In genomic region chr8:61228678-61229077, GRCm38 (mm10) we compare ENCODE assay signal across 10 mouse cellular contexts. TPM values are rescaled to one million over a fixed set of nuclear protein-coding genes. Genes with fewer than 3 reads are reported as not detected.
DNase-seq lines count a peak whose midpoint lies in the region; ATAC-seq and TF ChIP-seq lines count a peak whose summit lies in the region.
"Had no signal": no experiment of that assay in that cellular context is flagged by ENCODE, and none has a peak within 500 bp of the region (broad histone marks: within the 10 kb centered on the region; RNA-seq: fewer than 3 reads in every experiment).

No protein-coding gene starts in this region.

- 0 out of 2 replicates have a peak, but pooled peaks cover 10% of the 10 kb centered on the region for H3K27me3 ChIP-seq in heart, embryonic 16.5 days (ENCODE audit: control insufficient read depth, insufficient read depth, low read length)
- no peaks in the 10 kb centered on the region; the same call in 1 of the 2 replicates for H3K27me3 ChIP-seq in heart, embryonic 11.5 days (ENCODE audit: control insufficient read depth, insufficient read depth, low read length)
- no peaks in the 10 kb centered on the region for H3K27me3 ChIP-seq in forebrain, embryonic 16.5 days (replicated peaks; ENCODE audit: control insufficient read depth, insufficient read depth, low read length)

- H3K36me3 ChIP-seq in heart, embryonic 16.5 days (ENCODE audit: control insufficient read depth, insufficient read depth): no peaks in the 10 kb centered on the region
- H3K36me3 ChIP-seq in heart, embryonic 11.5 days (ENCODE audit: control insufficient read depth, insufficient read depth, low read length): no peaks in the 10 kb centered on the region
- no peaks in the 10 kb centered on the region for H3K36me3 ChIP-seq in forebrain, embryonic 16.5 days (ENCODE audit: control insufficient read depth, insufficient read depth)
- H3K36me3 ChIP-seq: liver, embryonic 15.5 days had no signal

- peak overlapping the region; percentile 33 for H3K4me2 ChIP-seq in heart, embryonic 16.5 days (ENCODE audit: low read depth, low read length)
- H3K4me2 ChIP-seq in heart, embryonic 11.5 days: no peak overlapping the region
- H3K4me2 ChIP-seq in forebrain, embryonic 16.5 days (ENCODE audit: low read length): peak overlapping the region; percentile 54
- H3K4me2 ChIP-seq: liver, embryonic 15.5 days had no signal

- no peak for ATAC-seq in heart, embryonic 16.5 days (replicated peaks; ENCODE audit: extremely low read depth, insufficient read depth, low FRiP score)
- ATAC-seq in heart, embryonic 11.5 days (replicated peaks; ENCODE audit: insufficient number of reproducible peaks, low FRiP score, low TSS enrichment): no peak
- ATAC-seq in forebrain, embryonic 16.5 days: no peak
- no peak for ATAC-seq in erythroblast, adult 5-6 weeks (replicated peaks; ENCODE audit: low FRiP score, poor library complexity, severe bottlenecking)

- WGBS in heart, embryonic 16.5 days: 59% methylated on average over 8 of the region's 8 CpGs
- WGBS in heart, embryonic 11.5 days (ENCODE audit: insufficient replicate concordance): 66% methylated on average over 8 of the region's 8 CpGs
- 72% methylated on average over 8 of the region's 8 CpGs for WGBS in forebrain, embryonic 16.5 days

- DNase-seq in lung, postnatal 36 days: peak; percentile 28
- no peak for DNase-seq in frontal cortex, adult 2 months (ENCODE audit: extremely low spot score in 1 of 2, low spot score in 1 of 2)
- DNase-seq in right cerebral cortex, adult 18-20 months: no peak
- DNase-seq: cerebellum, adult 9-10 months had no signal

- H3K4me3 ChIP-seq in heart, embryonic 16.5 days (ENCODE audit: low read length): no peak overlapping the region
- no peak overlapping the region for H3K4me3 ChIP-seq in heart, embryonic 11.5 days (ENCODE audit: low read depth, low read length)
- H3K4me3 ChIP-seq in bone marrow macrophage, adult 2 months (ENCODE audit: insufficient read depth, low read length): no peak overlapping the region
- H3K4me3 ChIP-seq in forebrain, embryonic 16.5 days (replicated peaks; ENCODE audit: low read length): peak overlapping the region; percentile 5; the same call in 1 of the 2 replicates
- H3K4me3 ChIP-seq: liver, embryonic 15.5 days had no signal

- H3K9me3 ChIP-seq in heart, embryonic 16.5 days (replicated peaks; ENCODE audit: control insufficient read depth, low read length): no peaks in the 10 kb centered on the region
- no peaks in the 10 kb centered on the region for H3K9me3 ChIP-seq in heart, embryonic 11.5 days (replicated peaks; ENCODE audit: control insufficient read depth, low read length)
- no peaks in the 10 kb centered on the region for H3K9me3 ChIP-seq in forebrain, embryonic 16.5 days (ENCODE audit: control insufficient read depth, low read length)
- H3K9me3 ChIP-seq: liver, embryonic 15.5 days had no signal

- H3K4me1 ChIP-seq in heart, embryonic 16.5 days (ENCODE audit: control insufficient read depth, insufficient read depth, low read length): 0 out of 2 replicates have a peak, but pooled peaks cover 7% of the 10 kb centered on the region
- H3K4me1 ChIP-seq in heart, embryonic 11.5 days (ENCODE audit: control insufficient read depth, insufficient read depth, low read length): peaks cover 18% of the 10 kb centered on the region
- peaks cover 21% of the 10 kb centered on the region for H3K4me1 ChIP-seq in bone marrow macrophage, adult 2 months (ENCODE audit: control insufficient read depth, insufficient read depth, low read length)
- peaks cover 47% of the 10 kb centered on the region for H3K4me1 ChIP-seq in forebrain, embryonic 16.5 days (replicated peaks; ENCODE audit: control insufficient read depth, insufficient read depth, low read length)

- no peak for TF ChIP-seq CTCF in bone marrow macrophage, adult 2 months (IDR thresholded peaks at IDR 0.05; ENCODE audit: low read depth, low read length)

- TF ChIP-seq POLR2A in bone marrow macrophage, adult 2 months (IDR thresholded peaks at IDR 0.05; ENCODE audit: borderline replicate concordance, low read depth, low read length): no peak

- no peak overlapping the region for H3K9ac ChIP-seq in heart, embryonic 16.5 days (ENCODE audit: low read length)
- H3K9ac ChIP-seq in heart, embryonic 11.5 days (ENCODE audit: low read depth, low read length): no peak overlapping the region
- no peak overlapping the region for H3K9ac ChIP-seq in forebrain, embryonic 16.5 days (replicated peaks; ENCODE audit: low read depth, low read length)
- H3K9ac ChIP-seq: liver, embryonic 15.5 days had no signal

- H3K27ac ChIP-seq in heart, embryonic 16.5 days (ENCODE audit: low read length): no peak overlapping the region
- H3K27ac ChIP-seq in heart, embryonic 11.5 days (ENCODE audit: low read depth, low read length): no peak overlapping the region
- peak overlapping the region; percentile 32; the same call in 1 of the 2 replicates for H3K27ac ChIP-seq in bone marrow macrophage, adult 2 months (ENCODE audit: insufficient read depth, low read depth, low read length)
- no peak overlapping the region for H3K27ac ChIP-seq in forebrain, embryonic 16.5 days (ENCODE audit: low read length)
- H3K27ac ChIP-seq: liver, embryonic 15.5 days had no signal

RNA-seq across cellular contexts. Expression of gene Sh3rf1, which starts 5.0 kb away (rescaled TPM):
- 4.9 and 5.3 TPM in 2 replicates for polyA plus RNA-seq in heart, embryonic 16.5 days (2015; fragmentation: Nextera tagmentation; extraction: Ambion mirVana)
- 6.4 and 7.1 TPM in 2 replicates for polyA plus RNA-seq in heart, embryonic 11.5 days (2014; fragmentation: Nextera tagmentation; extraction: Ambion mirVana)
- 2.2 TPM in 2 replicates for polyA plus RNA-seq in bone marrow macrophage, adult 2 months (2012; ENCODE audit: insufficient read depth, insufficient read length, missing spikeins)
- 30.4 and 33.6 TPM in 2 replicates for polyA plus RNA-seq in forebrain, embryonic 16.5 days (2015; fragmentation: Nextera tagmentation; extraction: Ambion mirVana)
- polyA plus RNA-seq in frontal cortex, adult 2 months (2012; rRNA removed): 15.8 and 19.4 TPM in 2 replicates
- total RNA-seq in erythroblast, adult 5-6 weeks (2015; ENCODE audit: low replicate concordance): 0.19 TPM in 1 of 2 replicates, not detected in the other
- 0.28 and 0.43 TPM in 2 replicates for total RNA-seq in erythroblast, adult 5-6 weeks (2017; ENCODE audit: low replicate concordance)
